Mouse (Mus musculus): ENCODE measurements at regions not wholly inside any gene's neighbourhood (a gene's known extent, or its start where the extent isn't known, plus 50 kb on each side); places are given as distances from the start of the nearest gene placed in this dataset.

- no peak for DNase-seq (ENCODE audit: low spot score in 2 of 2)
These were observed 102.3 kb upstream of the Fut8 start for GRCm38 (mm10) chr12:77135661-77136060.

DNA sequence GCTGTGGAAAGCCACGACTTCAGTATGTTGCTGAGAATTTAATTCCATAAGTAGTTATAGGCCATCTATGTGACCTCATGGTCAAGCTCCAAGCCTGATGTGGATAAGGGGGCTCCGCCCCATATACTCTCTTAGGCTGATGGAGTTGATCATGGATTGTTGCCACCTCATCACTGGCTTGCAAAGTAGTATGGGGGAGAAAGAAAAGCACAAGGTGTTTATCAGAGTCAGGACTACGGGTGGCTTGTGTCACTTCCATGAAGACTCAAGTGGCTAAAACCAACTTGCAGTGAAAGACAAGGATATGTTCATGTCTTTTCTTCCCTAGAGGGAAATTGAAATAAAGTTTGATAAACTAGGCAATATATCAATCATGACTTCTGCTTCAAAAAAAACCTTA, 102.9 kb upstream of the Fut8 start:
- no peak for DNase-seq (ENCODE audit: low spot score in 2 of 2)

GRCm38 (mm10) chr12:77134306-77135010, 103.5 kb upstream of the Fut8 start:
- no peak for DNase-seq (ENCODE audit: low spot score in 2 of 2)

DNA sequence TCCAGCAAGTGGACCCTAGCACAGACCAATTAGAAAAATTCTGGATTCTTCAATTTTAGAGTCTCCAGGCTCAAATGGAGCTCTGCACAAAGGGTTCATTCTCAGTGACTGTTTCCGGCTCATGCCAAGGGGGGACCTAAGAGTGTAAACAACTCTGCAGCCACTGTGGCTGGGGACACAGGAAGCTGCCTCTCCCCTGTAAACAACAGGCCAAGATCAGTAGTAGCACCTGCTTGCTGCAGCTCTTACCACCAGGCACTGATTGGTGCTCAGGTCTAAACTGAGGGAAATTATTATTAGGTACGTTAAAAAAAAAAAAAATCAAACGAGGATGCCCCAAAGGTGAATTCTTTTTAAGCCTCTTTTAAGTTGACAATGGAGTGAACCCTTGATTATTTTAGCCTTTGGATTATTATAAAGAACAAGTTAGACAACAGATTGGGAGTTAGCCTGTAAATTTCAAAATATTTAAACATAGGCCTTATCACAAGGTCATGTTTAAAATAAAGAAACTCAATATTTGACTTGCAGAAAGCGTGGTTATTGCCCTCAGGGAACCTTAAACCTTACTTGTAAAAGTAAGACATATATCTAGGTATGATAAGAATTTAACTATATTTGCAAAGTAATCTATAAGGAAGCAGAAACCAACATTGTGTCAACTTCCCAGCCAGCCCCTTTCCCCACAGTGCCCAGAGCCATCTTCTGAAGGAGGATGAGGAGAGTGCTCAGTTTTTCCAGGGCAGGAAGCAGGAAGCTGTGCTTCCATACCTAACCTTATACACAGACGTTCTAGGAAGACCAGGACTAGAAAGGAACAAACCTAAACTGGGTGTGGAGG, 104.2 kb upstream of the Fut8 start:
- no peak for DNase-seq (ENCODE audit: low spot score in 2 of 2)

GRCm38 (mm10) chr12:77131328-77131727, 106.6 kb upstream of the Fut8 start:
- no peak for DNase-seq (ENCODE audit: low spot score in 2 of 2)

DNA sequence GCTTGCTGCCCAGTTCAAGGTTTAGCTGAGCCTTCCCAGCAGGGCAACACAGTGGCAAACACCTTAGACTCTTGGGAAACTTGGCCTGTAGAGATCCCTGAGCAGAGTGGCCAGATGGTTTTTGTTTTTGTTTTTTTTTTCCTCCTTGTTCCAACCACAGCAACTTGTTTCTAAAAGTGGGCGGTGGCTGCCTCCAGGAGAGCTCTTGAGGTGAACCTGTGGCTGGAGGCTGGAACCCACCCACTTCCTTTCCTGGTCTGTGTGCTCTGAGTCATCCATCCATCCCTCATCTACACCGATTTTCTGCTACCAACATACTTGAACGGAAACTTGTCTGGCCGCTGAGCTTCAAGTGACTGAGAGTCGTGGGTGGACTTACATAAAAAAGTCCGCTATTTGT, 107.4 kb upstream of the Fut8 start:
- peak; percentile 44 to 64 for DNase-seq (ENCODE audit: low spot score in 2 of 2)

- DNase-seq (ENCODE audit: low spot score in 2 of 2) = no peak
These were observed 113.7 kb upstream of the Fut8 start for GRCm38 (mm10) chr12:77124267-77124666.

DNA sequence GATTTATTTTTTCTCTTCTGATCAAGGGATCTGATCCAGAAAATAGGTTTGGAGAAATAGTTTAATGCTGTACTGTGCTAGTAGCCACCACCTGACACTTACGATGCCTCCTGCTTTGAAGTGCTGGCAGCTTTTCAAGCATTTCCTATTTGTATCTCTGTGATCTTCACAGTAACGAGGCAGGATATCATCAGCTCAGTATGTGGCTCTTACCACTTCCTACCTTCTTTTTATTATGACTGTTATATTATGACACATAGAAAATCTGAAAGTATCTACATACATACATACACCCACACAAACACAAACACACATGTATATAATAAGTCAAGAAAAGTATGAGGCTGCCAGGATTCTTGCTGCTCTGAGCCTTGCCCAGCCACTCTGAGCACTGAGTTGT, 124.4 kb upstream of the Fut8 start:
- DNase-seq (ENCODE audit: low spot score in 2 of 2) = peak; percentile 51 to 59

DNA sequence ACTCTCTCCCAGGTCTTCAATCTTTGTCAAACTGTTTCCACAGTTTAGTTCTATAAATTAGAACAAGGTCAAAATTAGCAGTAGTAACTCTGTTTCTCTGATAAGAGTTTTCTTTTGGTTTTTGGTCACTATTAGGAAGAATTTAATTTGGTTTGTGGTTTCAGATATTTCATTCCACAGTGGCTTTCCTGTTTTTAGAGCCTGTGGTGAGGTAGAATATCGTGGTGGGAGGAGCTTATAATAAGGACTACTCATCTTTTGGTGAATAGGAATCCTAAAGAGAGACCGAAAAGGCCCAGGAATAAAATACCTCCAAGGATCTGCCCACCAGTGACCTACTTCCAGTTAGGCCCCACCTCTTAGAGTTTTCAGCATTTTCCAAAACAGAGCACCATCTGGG, 125.8 kb upstream of the Fut8 start:
- no peak for DNase-seq (ENCODE audit: low spot score in 2 of 2)

DNA sequence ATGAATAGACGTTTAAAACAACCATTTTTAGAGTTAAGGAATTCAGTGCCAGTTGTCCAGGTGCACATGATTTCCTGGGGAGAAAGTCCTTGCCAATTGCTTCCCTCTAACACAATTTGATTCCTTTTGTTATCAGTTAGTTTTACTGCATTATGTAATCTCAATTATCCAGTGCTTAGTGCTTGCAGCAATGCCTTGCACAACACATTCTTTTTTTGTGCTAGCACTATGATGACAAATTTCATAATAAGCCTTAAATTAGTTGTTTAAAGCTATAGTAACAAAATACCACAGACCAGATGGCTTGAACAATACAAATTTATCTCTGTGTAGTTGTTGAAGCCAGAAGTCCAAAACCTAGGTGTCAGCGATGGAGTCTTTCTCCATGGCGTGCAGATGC, 130.7 kb upstream of the Fut8 start:
- no peak for DNase-seq (ENCODE audit: low spot score in 2 of 2)

- DNase-seq (ENCODE audit: low spot score in 2 of 2) = no peak
These were observed 131.9 kb upstream of the Fut8 start for GRCm38 (mm10) chr12:77105887-77106600.

GRCm38 (mm10) chr12:77100482-77100881, 137.4 kb upstream of the Fut8 start:
- no peak for DNase-seq (ENCODE audit: low spot score in 2 of 2)

DNA sequence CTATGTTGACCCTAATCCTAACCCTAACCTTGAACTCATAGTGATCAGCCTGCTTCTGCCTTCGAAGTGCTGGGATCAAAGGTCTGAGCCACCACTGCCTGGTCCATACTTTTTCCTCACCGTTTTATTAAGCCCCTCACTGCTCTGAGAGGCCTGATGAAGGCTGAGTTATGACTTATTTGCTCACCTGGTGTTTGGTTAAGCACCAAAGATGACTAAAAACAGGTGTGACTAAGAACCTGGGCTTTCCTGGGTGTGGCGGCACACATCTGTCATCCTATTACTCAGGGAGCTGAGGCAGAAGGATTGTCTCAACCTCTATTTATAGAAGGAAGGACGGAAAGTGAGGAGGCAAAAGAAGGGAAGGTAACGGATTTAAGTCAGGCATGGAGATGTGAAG, 137.5 kb upstream of the Max start:
- DNase-seq (ENCODE audit: low spot score in 2 of 2) = no peak

DNA sequence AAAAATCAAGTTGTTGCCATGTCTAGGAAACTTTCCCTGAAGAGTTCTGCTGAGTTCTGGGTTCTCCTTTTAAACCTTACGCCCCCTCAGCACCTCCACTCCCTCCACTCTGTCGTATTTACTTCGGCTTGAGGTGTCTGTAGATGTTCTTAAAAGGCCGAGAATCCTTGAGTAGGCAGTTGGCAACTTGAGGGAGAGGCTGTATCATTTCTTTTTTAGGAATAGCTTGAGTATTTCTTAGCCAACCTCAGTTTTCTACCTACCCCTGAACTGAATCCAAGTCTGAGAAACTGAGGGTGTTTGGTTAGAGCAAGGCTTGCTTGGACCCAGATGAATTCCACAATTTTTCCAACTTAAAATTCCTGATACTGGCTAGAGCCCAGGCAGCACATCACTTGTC, 136.8 kb upstream of the Max start:
- no peak for DNase-seq (ENCODE audit: low spot score in 2 of 2)

DNA sequence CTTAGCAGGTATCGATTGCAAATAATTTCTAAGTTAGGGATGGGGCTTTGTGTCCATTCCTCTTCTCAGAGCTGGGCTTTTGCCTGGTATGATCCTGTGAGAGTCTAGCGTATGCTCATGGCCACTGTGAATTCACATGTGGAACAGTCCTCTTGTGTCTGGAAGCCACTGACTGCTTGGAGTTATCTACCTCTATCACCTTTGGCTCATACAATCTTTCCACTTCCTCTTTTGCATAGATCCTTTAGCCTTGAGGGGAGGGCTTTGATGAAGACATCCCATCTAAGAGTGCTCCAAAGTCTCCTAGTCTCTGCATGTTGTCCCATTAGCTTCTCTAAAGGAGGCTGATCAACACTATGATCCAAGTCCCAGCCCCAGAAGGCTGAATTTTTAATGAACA, 135.8 kb upstream of the Max start:
- no peak for DNase-seq (ENCODE audit: low spot score in 2 of 2)

- DNase-seq (ENCODE audit: low spot score in 2 of 2) = no peak
These were observed 134.5 kb upstream of the Max start for GRCm38 (mm10) chr12:77096461-77096860.

DNA sequence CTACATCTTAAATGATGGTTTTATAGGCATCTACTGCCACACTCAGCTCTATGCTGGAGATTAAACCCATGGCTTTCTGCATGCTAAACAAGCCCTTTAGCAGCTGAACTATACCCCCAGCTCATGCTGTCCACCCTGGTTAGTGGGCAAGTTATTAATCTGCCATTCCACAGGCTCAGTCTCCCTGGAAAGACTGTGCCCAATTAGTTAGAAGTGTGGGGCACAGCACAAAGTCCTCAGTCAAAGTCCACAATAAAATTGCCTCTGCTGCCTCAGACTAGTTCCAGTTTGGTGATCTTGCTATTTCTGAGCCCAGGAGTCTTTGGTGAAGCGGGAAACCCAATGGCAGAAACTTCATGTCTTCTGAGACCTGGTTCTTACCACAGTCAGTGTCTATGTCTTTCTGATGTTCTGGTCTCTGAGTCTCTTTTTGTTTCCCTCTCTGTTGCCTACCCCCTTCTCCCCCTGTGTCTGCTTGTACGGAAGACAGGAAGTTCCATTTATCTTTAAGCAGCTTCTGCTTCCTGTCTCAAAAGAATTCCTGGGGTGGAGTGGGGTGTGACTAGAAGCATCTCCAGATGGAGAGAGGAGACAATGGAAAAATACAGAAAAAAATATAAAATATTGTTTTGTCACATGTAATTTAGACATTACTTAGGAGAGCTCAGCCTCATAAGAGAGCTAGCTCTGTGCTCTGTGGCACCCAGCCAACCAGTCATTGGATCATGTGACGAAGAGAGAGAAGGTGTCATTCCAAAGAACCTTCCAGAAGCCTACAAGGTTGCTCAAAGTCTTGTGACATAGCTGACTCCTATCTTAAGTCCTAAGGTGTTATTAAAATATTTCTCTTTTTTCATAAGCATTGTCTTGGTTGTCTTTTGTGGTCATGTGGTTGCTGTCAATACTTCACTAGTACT, 133.3 kb upstream of the Max start:
- no peak for DNase-seq (ENCODE audit: low spot score in 2 of 2)

- DNase-seq (ENCODE audit: low spot score in 2 of 2) = no peak
These were observed 132.2 kb upstream of the Max start for GRCm38 (mm10) chr12:77094168-77094567.

DNA sequence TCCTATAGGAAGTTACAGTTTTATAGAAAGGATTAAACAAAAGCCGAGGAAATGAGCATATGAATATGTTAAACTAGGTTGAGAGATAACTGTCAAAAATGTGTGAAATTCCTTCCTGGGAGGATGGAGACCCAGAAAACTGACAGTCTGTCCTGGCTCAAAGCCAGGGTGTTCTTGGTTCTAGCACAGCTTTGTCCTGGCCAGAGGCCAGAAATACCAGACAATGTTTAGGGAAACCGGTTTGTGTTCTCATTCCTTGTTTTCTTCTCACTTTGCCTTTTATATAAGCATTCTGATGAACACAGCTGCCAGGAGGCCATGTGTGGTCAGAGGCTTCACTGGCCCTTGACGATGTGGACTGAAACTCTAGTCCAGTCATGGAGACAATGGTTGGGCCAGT, 130.7 kb upstream of the Max start:
- no peak for DNase-seq (ENCODE audit: low spot score in 2 of 2)

DNA sequence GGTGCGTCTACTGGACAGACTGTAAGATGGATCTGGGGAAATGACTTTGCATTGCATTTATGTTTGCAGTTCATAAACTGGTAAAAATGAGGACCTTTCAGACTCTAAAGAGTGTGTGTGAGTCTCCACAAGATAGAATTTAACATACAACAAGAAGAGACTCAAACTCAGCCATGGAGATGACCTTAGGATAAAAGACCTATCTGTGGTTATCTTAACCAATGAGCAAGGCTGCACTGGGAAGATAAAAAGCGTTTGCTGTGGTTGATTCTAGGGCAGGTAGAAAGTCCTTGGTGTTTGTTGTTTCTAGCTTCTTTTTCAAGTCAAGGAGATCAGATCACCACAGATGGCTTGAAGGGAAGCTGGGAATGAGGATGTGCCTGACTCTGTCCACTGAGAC, 130.1 kb upstream of the Max start:
- DNase-seq (ENCODE audit: low spot score in 2 of 2) = no peak

DNA sequence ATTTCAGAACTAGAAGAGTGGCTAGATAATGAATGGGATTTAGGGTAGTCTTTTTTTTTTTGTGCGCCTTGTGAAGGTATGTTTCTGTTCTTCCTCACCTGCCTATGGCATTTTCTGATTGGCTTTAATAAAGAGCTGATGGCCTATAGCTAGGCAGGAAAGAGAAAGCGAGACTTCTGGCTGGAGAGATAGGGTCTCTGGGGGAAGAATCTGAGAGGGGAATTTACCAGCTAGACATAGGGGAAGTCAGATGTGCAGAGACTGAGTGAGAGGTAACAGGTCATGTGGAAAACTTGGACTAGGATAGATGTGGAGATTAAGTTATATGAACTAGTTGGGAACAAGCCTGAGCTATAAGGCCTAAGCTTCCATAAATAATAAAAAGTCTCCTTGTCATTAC, 129.7 kb upstream of the Max start:
- no peak for DNase-seq (ENCODE audit: low spot score in 2 of 2)

- no peak for DNase-seq (ENCODE audit: low spot score in 2 of 2)
These were observed 128.5 kb upstream of the Max start for GRCm38 (mm10) chr12:77090525-77090924.
